Mouse (Mus musculus): ENCODE data around the gene Olfr1045. TPM values are rescaled to one million over a fixed set of nuclear protein-coding genes. Genes with fewer than 3 reads are reported as not detected.
"Not testable (repeated sequence)": the region's sequence is repeated elsewhere in the genome, so short reads cannot be mapped to it uniquely, and the experiment has no call there.

Olfr1045 gene
- polyA plus RNA-seq (2014; fragmentation: Nextera tagmentation; extraction: Ambion mirVana): not detected in 2 replicates

DNA sequence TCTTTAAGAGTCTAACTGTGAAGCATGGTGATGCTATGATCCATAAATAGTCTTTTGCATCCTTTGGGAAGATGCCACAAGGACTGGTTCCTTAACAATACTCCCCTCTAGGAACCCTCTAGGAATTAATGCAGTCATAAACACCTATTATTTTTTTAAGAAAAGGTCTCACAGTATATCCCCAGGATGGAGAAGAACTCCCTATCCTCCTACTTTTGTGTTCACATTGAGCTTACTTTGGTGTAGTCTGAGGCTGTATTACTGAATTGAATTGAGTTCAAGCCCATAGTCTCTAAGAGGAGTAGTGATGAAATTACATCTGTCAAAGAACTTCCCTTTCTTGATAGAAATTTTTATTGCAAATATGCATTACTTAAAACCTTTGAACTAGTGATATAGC, at the start of gene Olfr1045:
TSS of gene Olfr1045 (minus strand) at position 101 of the 400 bp plus-strand sequence.
- DNase-seq (ENCODE audit: low spot score) (no peak), ATAC-seq (replicated peaks; ENCODE audit: low FRiP score, low TSS enrichment, low read depth) (no peak)
- H3K4me2 ChIP-seq (ENCODE audit: low read length): no peak within 1 kb of the TSS
- no peaks in the 10 kb centered on the region for H3K9me3 ChIP-seq (ENCODE audit: control insufficient read depth, low read length)
- H3K9ac ChIP-seq (ENCODE audit: low read length): no peak within 1 kb of the TSS
- no peaks in the 10 kb centered on the region for H3K27me3 ChIP-seq (replicated peaks; ENCODE audit: control insufficient read depth, insufficient read depth, low read length)
- H3K4me1 ChIP-seq (replicated peaks; ENCODE audit: control insufficient read depth, insufficient read depth, low read length): no peaks in the 10 kb centered on the region
- no peaks in the 10 kb centered on the region for H3K36me3 ChIP-seq (ENCODE audit: control insufficient read depth, insufficient read depth, low read length)
- H3K4me3 ChIP-seq (ENCODE audit: low read depth, low read length): no peak within 1 kb of the TSS
- H3K27ac ChIP-seq (ENCODE audit: low read depth): no peak within 1 kb of the TSS

DNA sequence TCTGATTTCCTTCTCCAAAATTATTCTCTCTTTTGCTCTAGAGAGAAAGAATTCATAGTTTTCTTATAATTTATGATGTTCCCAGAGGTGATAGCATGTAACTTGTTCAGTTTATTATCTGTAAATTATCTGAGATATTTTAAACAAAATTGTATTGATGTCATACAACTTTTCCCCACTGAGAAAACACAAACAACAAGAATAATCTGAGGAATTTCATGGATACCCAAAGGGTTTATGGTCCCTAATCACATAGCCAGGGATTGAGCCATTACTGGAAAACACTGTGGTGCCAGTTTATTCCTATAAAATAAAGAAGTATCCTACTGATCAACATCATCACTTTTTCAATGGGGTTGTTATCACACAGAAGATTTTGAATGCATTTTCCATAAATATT, 37.4 kb upstream of the Olfr1045 start, which contains the start of gene Olfr1048:
TSS of gene Olfr1048 (minus strand) at position 101 of the 400 bp plus-strand sequence.
- no peaks in the 10 kb centered on the region for H3K4me1 ChIP-seq (replicated peaks; ENCODE audit: control insufficient read depth, insufficient read depth, low read length)
- no peak for ATAC-seq (replicated peaks; ENCODE audit: low FRiP score, low TSS enrichment, low read depth)
- H3K36me3 ChIP-seq (ENCODE audit: control insufficient read depth, insufficient read depth, low read length): no peaks in the 10 kb centered on the region
- no peak within 1 kb of the TSS for H3K4me3 ChIP-seq (ENCODE audit: low read depth, low read length)
- H3K27me3 ChIP-seq (replicated peaks; ENCODE audit: control insufficient read depth, insufficient read depth, low read length): no peaks in the 10 kb centered on the region
- no peak for DNase-seq (ENCODE audit: low spot score)
- H3K4me2 ChIP-seq (ENCODE audit: low read length): no peak within 1 kb of the TSS
- no peak within 1 kb of the TSS for H3K9ac ChIP-seq (ENCODE audit: low read length)
- no peaks in the 10 kb centered on the region for H3K9me3 ChIP-seq (ENCODE audit: control insufficient read depth, low read length)
- no peak within 1 kb of the TSS for H3K27ac ChIP-seq (ENCODE audit: low read depth)

DNA sequence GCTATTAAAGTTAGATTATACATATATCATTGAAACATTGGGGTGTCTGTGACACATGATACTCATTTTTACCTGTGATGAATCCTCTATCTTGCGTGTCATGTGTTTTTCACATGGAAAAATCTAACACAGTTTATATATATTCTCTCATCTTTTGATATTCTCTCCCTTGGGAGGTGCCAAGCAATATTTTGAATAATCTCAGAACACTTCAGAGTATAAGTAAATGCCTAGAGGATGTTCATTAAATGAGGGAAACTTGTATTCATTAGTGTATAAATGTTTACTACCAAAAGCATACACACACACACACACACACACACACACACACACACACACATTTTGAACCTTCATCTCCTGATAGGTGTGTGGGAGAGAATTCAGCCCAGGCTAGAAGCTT, 28.5 kb upstream of the Olfr1045 start, which contains the start of gene Olfr1047:
TSS of gene Olfr1047 (minus strand) at position 101 of the 400 bp plus-strand sequence.
- Histone ChIP-seq H3K4me2 (ENCODE audit: low read length) (no peak within 1 kb of the TSS), H3K27me3 (replicated peaks; ENCODE audit: control insufficient read depth, insufficient read depth, low read length) (no peaks in the 10 kb centered on the region), H3K36me3 (ENCODE audit: control insufficient read depth, insufficient read depth, low read length) (no peaks in the 10 kb centered on the region), H3K4me1 (replicated peaks; ENCODE audit: control insufficient read depth, insufficient read depth, low read length) (no peaks in the 10 kb centered on the region), H3K4me3 (ENCODE audit: low read depth, low read length) (no peak within 1 kb of the TSS), H3K9ac (ENCODE audit: low read length) (no peak within 1 kb of the TSS), H3K27ac (ENCODE audit: low read depth) (no peak within 1 kb of the TSS), H3K9me3 (ENCODE audit: control insufficient read depth, low read length) (no peaks in the 10 kb centered on the region)
- no peak for ATAC-seq (replicated peaks; ENCODE audit: low FRiP score, low TSS enrichment, low read depth)
- WGBS: 91% methylated on average over 1 of the region's 1 CpGs
- DNase-seq (ENCODE audit: low spot score): no peak

DNA sequence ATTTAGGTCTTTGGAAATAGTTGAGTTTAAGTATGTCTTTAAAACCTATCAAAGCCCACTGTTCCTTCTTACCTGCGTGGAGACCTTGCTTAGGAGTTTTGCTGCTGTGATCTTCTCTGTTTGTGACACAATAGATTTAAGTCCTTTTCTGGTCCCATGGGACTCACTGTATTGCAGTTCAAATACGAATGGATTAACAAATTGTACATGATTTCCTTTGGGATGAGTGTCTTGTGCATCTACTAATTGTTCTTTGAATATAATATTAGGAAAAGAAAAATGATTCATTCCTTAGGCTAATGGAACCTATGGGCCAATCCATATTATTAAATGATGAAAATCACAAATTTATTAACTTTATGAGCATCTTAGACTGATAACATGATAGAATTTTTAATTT, 16.4 kb upstream of the Olfr1045 start, which contains the start of gene Olfr1046:
TSS of gene Olfr1046 (minus strand) at position 101 of the 400 bp plus-strand sequence.
- ATAC-seq (replicated peaks; ENCODE audit: low FRiP score, low TSS enrichment, low read depth): no peak
- H3K36me3 ChIP-seq (ENCODE audit: control insufficient read depth, insufficient read depth, low read length): no peaks in the 10 kb centered on the region
- H3K4me1 ChIP-seq (replicated peaks; ENCODE audit: control insufficient read depth, insufficient read depth, low read length): no peaks in the 10 kb centered on the region
- H3K9ac ChIP-seq (ENCODE audit: low read length): no peak within 1 kb of the TSS
- WGBS: 70% methylated on average over 2 of the region's 2 CpGs
- no peaks in the 10 kb centered on the region for H3K9me3 ChIP-seq (ENCODE audit: control insufficient read depth, low read length)
- H3K27ac ChIP-seq (ENCODE audit: low read depth): no peak within 1 kb of the TSS
- no peak within 1 kb of the TSS for H3K4me2 ChIP-seq (ENCODE audit: low read length)
- H3K27me3 ChIP-seq (replicated peaks; ENCODE audit: control insufficient read depth, insufficient read depth, low read length): no peaks in the 10 kb centered on the region
- no peak within 1 kb of the TSS for H3K4me3 ChIP-seq (ENCODE audit: low read depth, low read length)
- DNase-seq (ENCODE audit: low spot score): no peak

DNA sequence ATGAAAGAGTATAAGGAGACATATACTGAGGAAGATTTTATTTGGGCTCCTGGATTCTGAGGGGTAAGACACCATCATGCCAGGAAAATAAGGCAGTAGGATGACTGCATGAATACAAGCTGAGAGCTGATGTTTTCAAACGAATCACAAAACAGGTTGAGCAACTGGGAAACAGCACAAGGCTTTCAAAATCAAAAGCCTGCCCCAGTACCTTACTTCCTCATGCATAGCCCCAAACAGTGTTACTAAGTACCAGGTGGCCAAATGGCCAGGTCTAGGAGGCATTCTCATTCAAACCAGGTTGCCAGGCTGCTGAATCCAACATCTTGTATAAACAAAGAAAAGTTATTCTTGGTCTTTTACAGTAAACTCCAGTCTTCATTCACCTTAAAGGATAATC, 6.9 kb downstream of the Olfr1045 start:
- H3K4me1 ChIP-seq (replicated peaks; ENCODE audit: control insufficient read depth, insufficient read depth, low read length): no peaks in the 10 kb centered on the region
- no peaks in the 10 kb centered on the region for H3K27me3 ChIP-seq (replicated peaks; ENCODE audit: control insufficient read depth, insufficient read depth, low read length)
- DNase-seq (ENCODE audit: low spot score) (no peak), ATAC-seq (replicated peaks; ENCODE audit: low FRiP score, low TSS enrichment, low read depth) (no peak)
- WGBS: 53% methylated on average over 1 of the region's 1 CpGs
- no peaks in the 10 kb centered on the region for H3K9me3 ChIP-seq (ENCODE audit: control insufficient read depth, low read length)
- no peak overlapping the region for H3K4me3 ChIP-seq (ENCODE audit: low read depth, low read length)
- no peak overlapping the region for H3K9ac ChIP-seq (ENCODE audit: low read length)
- H3K36me3 ChIP-seq (ENCODE audit: control insufficient read depth, insufficient read depth, low read length): no peaks in the 10 kb centered on the region
- no peak overlapping the region for H3K27ac ChIP-seq (ENCODE audit: low read depth)
- H3K4me2 ChIP-seq (ENCODE audit: low read length): no peak overlapping the region

DNA sequence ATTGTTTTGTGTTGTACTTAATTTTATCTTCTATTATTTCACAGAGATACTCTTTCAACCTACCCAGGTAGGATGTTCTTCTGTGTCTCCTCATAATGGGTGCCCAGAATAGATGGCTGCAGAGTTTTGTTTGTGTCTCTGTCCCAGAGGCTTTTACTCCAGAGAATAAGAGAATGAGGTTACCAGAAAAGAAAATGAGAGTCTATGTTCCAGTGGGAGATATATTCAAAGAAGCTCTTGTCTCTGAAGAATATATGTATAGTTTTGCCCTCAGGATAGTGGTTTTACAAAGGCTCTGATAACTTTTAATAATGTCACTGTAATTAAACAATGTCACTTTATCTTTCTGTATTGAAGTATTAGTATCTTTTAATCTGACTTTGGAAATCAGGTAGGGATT, 17.2 kb downstream of the Olfr1045 start, which contains the start of gene Olfr52:
TSS of gene Olfr52 (minus strand) at position 101 of the 400 bp plus-strand sequence.
- H3K27me3 ChIP-seq (replicated peaks; ENCODE audit: control insufficient read depth, insufficient read depth, low read length): no peaks in the 10 kb centered on the region
- no peaks in the 10 kb centered on the region for H3K9me3 ChIP-seq (ENCODE audit: control insufficient read depth, low read length)
- ATAC-seq (replicated peaks; ENCODE audit: low FRiP score, low TSS enrichment, low read depth) (no peak), DNase-seq (ENCODE audit: low spot score) (no peak)
- no peaks in the 10 kb centered on the region for H3K4me1 ChIP-seq (replicated peaks; ENCODE audit: control insufficient read depth, insufficient read depth, low read length)
- no peaks in the 10 kb centered on the region for H3K36me3 ChIP-seq (ENCODE audit: control insufficient read depth, insufficient read depth, low read length)
- H3K27ac ChIP-seq (ENCODE audit: low read depth): no peak within 1 kb of the TSS
- no peak within 1 kb of the TSS for H3K4me3 ChIP-seq (ENCODE audit: low read depth, low read length)
- no peak within 1 kb of the TSS for H3K4me2 ChIP-seq (ENCODE audit: low read length)
- no peak within 1 kb of the TSS for H3K9ac ChIP-seq (ENCODE audit: low read length)

DNA sequence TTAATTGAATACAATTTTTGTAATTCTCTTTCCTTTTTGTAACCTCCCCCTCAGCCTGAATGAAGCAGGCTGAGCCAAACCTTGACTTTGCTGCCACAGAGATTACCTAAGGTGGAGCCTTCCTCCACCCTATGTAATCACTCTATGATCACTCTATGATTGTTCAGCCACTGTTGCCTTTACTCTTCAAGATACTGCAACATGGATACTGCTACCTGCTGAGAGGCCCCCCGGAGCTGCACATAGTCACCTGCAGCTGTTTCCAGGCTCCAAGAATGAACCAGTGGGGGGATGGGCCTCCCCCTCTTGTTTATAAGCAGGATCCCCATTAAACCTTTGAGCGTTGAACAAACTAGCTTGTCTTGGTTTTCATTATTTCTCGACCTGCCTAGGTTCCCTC, 22.9 kb downstream of the Olfr1045 start:
- 84% methylated on average over 3 of the region's 3 CpGs for WGBS
- DNase-seq (ENCODE audit: low spot score): no peak

DNA sequence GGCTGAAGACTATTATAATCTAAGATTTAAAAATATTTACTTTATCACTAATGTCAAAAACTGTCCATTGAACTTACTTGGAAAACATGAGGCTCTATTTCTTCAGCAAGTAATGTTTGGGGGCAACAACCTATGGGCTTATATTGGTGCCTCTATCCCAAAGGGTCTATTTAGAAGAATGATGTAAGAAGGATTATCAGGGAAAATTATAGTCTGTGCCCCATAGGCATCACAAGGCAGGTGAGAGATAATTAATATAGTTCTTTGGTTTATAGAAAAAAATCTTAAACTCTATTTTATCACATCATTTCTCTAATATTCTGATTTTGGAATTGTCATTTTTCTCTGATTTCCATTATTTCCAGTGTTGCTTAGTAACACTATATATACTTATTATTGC, 25.1 kb downstream of the Olfr1045 start, which contains the start of gene Olfr1044:
TSS of gene Olfr1044 (minus strand) at position 101 of the 400 bp plus-strand sequence.
- no peak for DNase-seq (ENCODE audit: low spot score)
- no peak within 1 kb of the TSS for H3K4me2 ChIP-seq (ENCODE audit: low read length)

More for the DNA sequence above, 22.9 kb downstream of the Olfr1045 start:
- no peaks in the 10 kb centered on the region for H3K36me3 ChIP-seq (ENCODE audit: control insufficient read depth, insufficient read depth, low read length)
- no peak overlapping the region for H3K4me3 ChIP-seq (ENCODE audit: low read depth, low read length)
- no peaks in the 10 kb centered on the region for H3K9me3 ChIP-seq (ENCODE audit: control insufficient read depth, low read length)
- H3K4me1 ChIP-seq (replicated peaks; ENCODE audit: control insufficient read depth, insufficient read depth, low read length): no peaks in the 10 kb centered on the region
- ATAC-seq (replicated peaks; ENCODE audit: low FRiP score, low TSS enrichment, low read depth): no peak
- H3K27ac ChIP-seq (ENCODE audit: low read depth): no peak overlapping the region
- no peak overlapping the region for H3K9ac ChIP-seq (ENCODE audit: low read length)
- no peaks in the 10 kb centered on the region for H3K27me3 ChIP-seq (replicated peaks; ENCODE audit: control insufficient read depth, insufficient read depth, low read length)
- H3K4me2 ChIP-seq (ENCODE audit: low read length): no peak overlapping the region

DNA sequence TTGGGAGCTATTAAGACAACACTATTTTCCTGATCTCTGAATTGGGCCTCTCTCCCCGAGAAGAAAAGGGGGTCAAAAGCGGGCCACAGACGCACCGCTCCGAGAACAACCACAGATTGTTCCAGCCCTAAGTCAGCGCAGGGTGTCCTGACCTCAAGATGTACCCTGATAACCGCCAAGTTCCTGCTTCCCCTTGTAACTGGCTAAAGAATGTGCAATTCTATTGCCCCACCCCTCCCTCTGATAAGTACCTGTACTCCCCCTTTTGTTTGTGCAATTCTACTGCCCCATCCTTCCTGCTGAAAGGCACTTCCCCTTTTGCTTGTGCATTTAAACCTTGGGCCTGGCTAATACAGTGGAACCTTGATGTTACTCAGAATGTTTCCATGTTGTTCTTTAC, 27.4 kb downstream of the Olfr1045 start:
- DNase-seq (ENCODE audit: low spot score); H3K9ac ChIP-seq (ENCODE audit: low read length); H3K9me3 ChIP-seq (ENCODE audit: control insufficient read depth, low read length); H3K27me3 ChIP-seq (replicated peaks; ENCODE audit: control insufficient read depth, insufficient read depth, low read length); ATAC-seq (replicated peaks; ENCODE audit: low FRiP score, low TSS enrichment, low read depth); H3K27ac ChIP-seq (ENCODE audit: low read depth); H3K4me2 ChIP-seq (ENCODE audit: low read length); H3K36me3 ChIP-seq (ENCODE audit: control insufficient read depth, insufficient read depth, low read length); H3K4me1 ChIP-seq (replicated peaks; ENCODE audit: control insufficient read depth, insufficient read depth, low read length); H3K4me3 ChIP-seq (ENCODE audit: low read depth, low read length): not testable (repeated sequence)
- 73% methylated on average over 7 of the region's 7 CpGs for WGBS

More for the DNA sequence above, 25.1 kb downstream of the Olfr1045 start, which contains the start of gene Olfr1044:
- no peak within 1 kb of the TSS for H3K4me3 ChIP-seq (ENCODE audit: low read depth, low read length)
- H3K4me1 ChIP-seq (replicated peaks; ENCODE audit: control insufficient read depth, insufficient read depth, low read length): no peaks in the 10 kb centered on the region
- no peak within 1 kb of the TSS for H3K9ac ChIP-seq (ENCODE audit: low read length)
- no peaks in the 10 kb centered on the region for H3K9me3 ChIP-seq (ENCODE audit: control insufficient read depth, low read length)
- no peaks in the 10 kb centered on the region for H3K27me3 ChIP-seq (replicated peaks; ENCODE audit: control insufficient read depth, insufficient read depth, low read length)
- no peak for ATAC-seq (replicated peaks; ENCODE audit: low FRiP score, low TSS enrichment, low read depth)
- no peaks in the 10 kb centered on the region for H3K36me3 ChIP-seq (ENCODE audit: control insufficient read depth, insufficient read depth, low read length)
- H3K27ac ChIP-seq (ENCODE audit: low read depth): no peak within 1 kb of the TSS

Data from intestine, embryonic 14.5 days (tissue).